Mouse (Mus musculus) c-Kit-positive CD71-positive TER-119-positive erythroid progenitor cells, embryonic 14.5 days (primary cell): Measurements from ENCODE around the gene Susd6.

ENCODE experiments used
- DNase-seq: peaks from one replicate; pipeline ENCODE4 v3.0.0-alpha.2; 2013; ENCODE audit warnings: low spot score

The Susd6 gene

GRCm38 (mm10) chr12:80789849-80790694 is at the start of gene Susd6:
Gene Susd6 (plus strand): TSS chr12:80790510.
- peak; percentile 97 for DNase-seq

- no peak for DNase-seq
Observed at GRCm38 (mm10) chr12:80744614-80745013, 45.7 kb upstream of the Susd6 start.

GRCm38 (mm10) chr12:80746031-80746813 is 44.1 kb upstream of the Susd6 start:
- no peak for DNase-seq

DNA sequence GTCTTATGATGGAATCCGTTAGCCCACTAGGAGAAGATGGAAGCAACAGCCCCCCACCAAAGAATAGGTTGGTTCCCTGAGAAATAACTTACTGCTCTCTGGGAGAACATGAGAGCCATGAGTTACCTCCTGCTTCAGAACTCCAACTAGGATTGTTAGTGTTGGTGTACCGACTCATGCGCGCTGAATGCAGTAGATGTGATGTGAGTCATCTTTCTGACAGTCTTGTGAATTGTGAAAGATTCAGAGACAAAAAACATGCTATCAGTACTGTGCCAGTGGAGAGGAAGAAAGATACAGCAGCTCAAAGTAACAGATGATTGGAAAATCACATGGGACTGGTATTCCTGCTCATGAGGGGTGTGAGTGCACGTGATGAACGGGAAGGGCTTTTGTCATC is 38.8 kb upstream of the Susd6 start:
- no peak for DNase-seq

GRCm38 (mm10) chr12:80757751-80758558 is 32.4 kb upstream of the Susd6 start:
- no peak for DNase-seq

- no peak for DNase-seq
Observed at GRCm38 (mm10) chr12:80758559-80759386, 31.5 kb upstream of the Susd6 start.

DNA sequence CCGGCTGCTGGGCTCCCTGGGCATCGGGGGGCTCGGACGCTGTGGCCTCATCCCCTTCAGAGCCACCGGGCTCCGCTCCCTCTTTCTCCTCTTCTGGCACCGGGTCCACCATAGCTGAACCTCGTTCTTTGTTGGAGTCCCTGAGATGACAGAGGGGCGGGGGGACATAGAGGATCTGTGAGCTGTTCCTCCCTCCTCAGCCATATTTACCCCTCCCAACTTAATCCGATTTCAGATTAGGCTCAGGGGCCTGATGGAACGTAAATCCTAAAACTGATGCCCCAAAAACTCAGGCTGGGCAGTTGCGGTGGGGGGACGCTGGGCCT is 31.0 kb upstream of the Susd6 start:
- no peak for DNase-seq

DNA sequence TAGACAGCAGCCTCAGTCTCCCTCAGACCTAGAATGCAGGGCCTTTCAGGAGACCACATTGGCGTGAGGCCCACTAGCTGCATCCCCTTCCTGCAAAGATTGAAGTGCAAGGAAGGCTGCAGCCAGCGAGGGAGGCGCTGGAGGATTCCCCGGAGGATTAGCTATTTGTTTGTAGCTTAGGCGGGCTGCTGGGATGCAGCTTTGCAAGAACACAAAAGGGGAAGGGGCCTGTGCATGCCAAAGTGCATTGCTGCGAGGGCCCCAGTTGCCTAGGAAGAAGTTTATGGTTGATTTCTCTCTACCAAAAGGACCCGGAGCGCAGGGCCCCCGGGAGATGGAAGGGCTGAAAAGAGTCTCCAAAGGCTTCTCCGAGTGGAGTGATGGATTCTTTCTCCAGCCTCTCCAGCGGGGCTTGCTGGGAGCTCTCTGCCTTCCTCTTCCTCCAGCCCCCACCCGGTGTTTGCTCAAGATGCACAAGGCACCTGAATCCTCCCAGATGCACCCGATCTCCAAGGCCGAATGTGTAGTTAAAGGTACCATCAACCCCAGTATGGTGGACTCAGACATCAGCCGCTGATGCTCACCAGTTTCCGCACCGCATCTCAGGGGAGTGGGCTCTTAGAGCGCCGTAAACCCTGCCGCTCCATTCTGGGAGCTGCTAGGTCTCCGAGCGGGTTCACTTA is 30.5 kb upstream of the Susd6 start:
- no peak for DNase-seq

- peak; percentile 72 for DNase-seq
Observed at GRCm38 (mm10) chr12:80760396-80760801, 29.9 kb upstream of the Susd6 start, which contains the start of gene Ccdc177. Gene Ccdc177 (minus strand): TSS chr12:80760687.

- DNase-seq, result no peak
Observed at GRCm38 (mm10) chr12:80762982-80763381, 27.3 kb upstream of the Susd6 start.

- DNase-seq, result no peak
Observed at GRCm38 (mm10) chr12:80764116-80764515, 26.2 kb upstream of the Susd6 start.

DNA sequence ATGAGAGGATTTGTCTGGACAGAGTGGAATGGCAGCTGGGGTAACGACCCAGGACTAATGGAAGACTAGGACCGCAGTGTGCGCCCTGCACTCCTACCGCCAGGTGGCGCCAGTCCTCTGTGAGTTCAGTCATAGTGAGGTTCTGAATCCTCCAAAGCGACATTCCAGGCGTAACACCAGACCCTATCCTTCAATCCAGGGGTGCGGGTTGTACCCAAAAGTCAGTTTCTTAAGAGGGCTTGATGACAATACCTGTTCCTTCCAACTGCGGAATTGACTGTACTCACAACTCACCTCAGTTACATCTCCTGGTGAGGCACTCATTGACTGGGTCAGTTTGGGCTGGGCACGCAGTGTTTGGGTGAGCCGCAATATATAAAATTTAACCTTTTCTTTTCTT is 20.6 kb upstream of the Susd6 start:
- DNase-seq, result peak; percentile 79

DNA sequence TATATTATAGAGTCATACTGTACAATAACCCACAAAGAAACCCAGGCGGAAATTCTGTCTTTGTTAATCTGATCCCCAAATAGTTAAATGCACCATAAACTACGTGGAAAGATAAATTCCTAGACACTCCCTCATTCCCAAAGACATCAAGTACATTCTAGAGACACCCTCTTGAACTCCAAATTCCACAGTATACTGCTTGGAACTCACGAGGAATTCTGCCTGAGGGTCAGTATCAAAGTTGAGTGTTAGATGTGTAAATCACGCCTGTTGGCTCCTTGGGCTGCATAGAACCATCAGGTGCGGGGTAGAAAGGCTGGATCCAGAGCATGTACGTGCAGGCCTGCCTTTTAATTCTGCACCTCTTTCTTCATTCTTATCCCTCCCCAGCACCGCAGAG is 15.5 kb upstream of the Susd6 start:
- no peak for DNase-seq

GRCm38 (mm10) chr12:80776046-80776634 is 14.2 kb upstream of the Susd6 start:
- peak; percentile 61 for DNase-seq

DNA sequence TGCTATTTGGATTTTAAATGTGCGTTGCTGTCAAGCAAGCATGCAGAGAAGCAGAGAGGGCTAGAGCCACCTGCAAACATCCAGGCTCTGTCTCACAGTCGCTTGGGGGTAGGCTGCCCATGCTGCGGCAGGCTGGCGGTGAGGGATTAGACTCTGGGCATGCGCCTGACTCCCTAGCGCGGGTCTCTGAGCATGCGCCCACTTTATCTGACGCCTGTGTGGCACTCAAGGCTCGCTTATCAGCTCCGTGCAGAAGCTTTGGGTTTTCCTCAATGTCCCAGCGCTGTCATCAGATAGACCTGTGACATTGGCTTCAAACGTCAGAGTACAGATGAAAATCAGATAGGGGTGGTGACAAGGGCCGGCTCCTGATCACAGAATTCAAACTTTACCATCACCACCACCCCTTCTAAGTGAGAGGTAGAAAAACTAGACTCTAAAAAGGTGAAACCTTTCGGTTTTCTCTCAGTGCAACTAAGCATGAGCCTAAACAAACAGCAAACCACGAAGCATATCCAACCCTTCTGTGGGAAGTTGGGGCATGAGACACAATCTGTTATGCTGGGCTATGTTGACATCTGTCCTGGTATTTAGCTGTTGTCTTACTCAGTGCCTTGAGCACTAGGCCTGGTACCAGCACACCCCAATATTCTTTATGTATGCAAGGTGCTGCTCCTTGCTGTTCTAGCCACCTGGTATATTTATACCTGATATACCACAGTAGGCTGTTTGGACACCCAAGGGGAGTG is 11.9 kb upstream of the Susd6 start:
- peak; percentile 97 for DNase-seq

GRCm38 (mm10) chr12:80779760-80780159 is 10.6 kb upstream of the Susd6 start:
- no peak for DNase-seq

DNA sequence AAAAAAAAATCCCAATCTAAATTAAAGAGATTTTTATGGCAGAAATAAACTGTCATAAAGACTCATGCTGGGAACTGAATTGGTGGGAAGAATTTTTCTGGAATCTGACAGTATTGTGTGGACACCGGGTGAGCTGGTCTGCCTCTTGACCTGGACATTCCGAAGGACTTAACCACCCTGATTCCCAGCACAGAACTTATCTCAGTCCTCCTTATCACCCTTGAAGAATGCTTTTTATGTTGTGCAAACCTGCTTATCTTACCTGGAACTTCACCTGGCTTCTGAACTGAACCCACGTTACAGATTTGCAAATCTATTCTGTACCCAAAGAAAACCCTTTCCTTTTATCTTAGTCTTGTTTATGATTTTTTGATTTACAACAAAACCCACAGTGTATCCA is 8.1 kb upstream of the Susd6 start:
- no peak for DNase-seq

DNA sequence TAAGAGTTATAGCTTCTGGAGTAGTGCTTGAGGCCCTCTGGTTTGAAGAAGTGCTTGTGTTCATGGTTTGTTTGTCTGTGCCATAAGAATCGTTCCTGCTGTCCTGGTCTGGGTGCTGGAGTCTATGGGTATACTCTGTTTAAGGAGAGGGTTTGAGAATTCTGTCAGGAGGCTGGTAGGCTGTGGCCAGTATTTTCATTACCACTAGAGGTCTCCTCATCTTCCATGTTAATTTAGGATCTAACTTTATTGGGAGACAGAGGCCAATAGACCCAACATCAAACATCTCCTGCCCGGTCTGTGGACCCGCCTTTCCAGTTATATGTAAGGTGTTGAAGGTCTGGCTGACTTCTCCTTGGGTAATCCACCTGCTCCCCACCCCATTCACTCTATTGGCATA is 7.4 kb upstream of the Susd6 start:
- DNase-seq, result no peak

DNA sequence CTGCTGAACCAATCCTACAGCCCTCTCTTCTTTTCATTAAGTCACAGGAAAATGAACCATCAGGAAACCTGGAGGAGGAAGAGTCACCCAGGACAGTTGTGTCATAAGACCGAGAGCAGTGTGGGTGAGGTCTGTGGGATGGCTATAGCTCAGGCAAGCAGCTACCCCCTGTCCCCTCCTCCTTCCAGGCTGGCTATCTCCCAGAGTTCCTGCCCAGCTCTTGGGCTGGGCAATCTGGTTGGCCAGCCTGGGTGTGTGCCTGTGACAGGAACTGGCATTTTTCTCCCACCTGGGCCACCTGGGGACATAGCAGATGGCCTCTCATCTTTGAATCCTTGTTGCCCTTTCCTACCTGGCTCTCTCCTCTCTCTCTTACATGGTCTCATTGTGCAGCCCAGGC is 6.4 kb upstream of the Susd6 start:
- no peak for DNase-seq

DNA sequence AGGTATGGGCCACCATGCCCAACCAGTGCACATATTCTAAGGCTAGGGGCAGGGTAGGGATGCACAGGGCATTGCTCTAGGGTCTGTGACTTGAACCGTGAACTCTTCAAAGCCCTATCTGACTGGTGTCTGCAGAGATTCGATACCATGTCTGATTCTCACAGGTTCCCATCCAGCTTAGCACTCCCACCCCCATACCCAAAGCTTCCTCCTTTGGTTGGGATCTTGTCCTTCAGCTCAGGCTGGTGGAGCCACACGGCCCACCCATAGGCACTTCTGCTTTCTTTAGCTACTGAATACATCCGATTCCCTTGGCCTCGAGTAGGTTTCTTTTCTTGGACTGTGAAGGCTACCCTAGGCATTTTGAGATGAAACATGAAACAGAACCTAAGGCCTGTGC is 5.3 kb upstream of the Susd6 start:
- DNase-seq, result no peak
